Mouse (Mus musculus) spleen, adult 12 weeks (tissue): Measurements from ENCODE around the gene Slc23a2.

ENCODE experiments used
- DNase-seq: peaks from one replicate; pipeline ENCODE4 v3.0.0; 2022; ENCODE audit warnings: low spot score

Slc23a2 gene

GRCm38 (mm10) chr2:132098365-132098764 is 46.5 kb downstream of the Slc23a2 start:
- DNase-seq = no peak

- DNase-seq = no peak
Observed at GRCm38 (mm10) chr2:132096582-132096981, 48.3 kb downstream of the Slc23a2 start.

- no peak for DNase-seq
Observed at GRCm38 (mm10) chr2:132095821-132096220, 49.1 kb downstream of the Slc23a2 start.

- DNase-seq = no peak
Observed at GRCm38 (mm10) chr2:132094441-132095230, 50.3 kb downstream of the Slc23a2 start.

GRCm38 (mm10) chr2:132093739-132094138 is 51.2 kb downstream of the Slc23a2 start:
- no peak for DNase-seq

- no peak for DNase-seq
Observed at GRCm38 (mm10) chr2:132093298-132093697, 51.6 kb downstream of the Slc23a2 start.

- DNase-seq = no peak
Observed at GRCm38 (mm10) chr2:132092722-132093121, 52.2 kb downstream of the Slc23a2 start.

- no peak for DNase-seq
Observed at GRCm38 (mm10) chr2:132091749-132092148, 53.2 kb downstream of the Slc23a2 start.

GRCm38 (mm10) chr2:132084813-132085212 is 60.1 kb downstream of the Slc23a2 start:
- DNase-seq = no peak

GRCm38 (mm10) chr2:132084396-132084795 is 60.5 kb downstream of the Slc23a2 start:
- DNase-seq = no peak

- no peak for DNase-seq
Observed at GRCm38 (mm10) chr2:132079139-132079538, 65.8 kb downstream of the Slc23a2 start.

GRCm38 (mm10) chr2:132073052-132073451 is 71.9 kb downstream of the Slc23a2 start:
- no peak for DNase-seq

GRCm38 (mm10) chr2:132069985-132070735 is 74.7 kb downstream of the Slc23a2 start:
- DNase-seq = no peak

GRCm38 (mm10) chr2:132064185-132064831 is 80.6 kb downstream of the Slc23a2 start:
- DNase-seq = no peak

GRCm38 (mm10) chr2:132063776-132064175 is 81.1 kb downstream of the Slc23a2 start:
- DNase-seq = no peak

GRCm38 (mm10) chr2:132061884-132062283 is 83.0 kb downstream of the Slc23a2 start:
- DNase-seq = no peak

GRCm38 (mm10) chr2:132059919-132060318 is 85.0 kb downstream of the Slc23a2 start:
- no peak for DNase-seq

GRCm38 (mm10) chr2:132055349-132055753 is 89.6 kb downstream of the Slc23a2 start:
- DNase-seq = no peak

GRCm38 (mm10) chr2:132053824-132054223 is 91.1 kb downstream of the Slc23a2 start:
- DNase-seq = no peak

GRCm38 (mm10) chr2:132051798-132052197 is 93.1 kb downstream of the Slc23a2 start:
- no peak for DNase-seq

- DNase-seq = no peak
Observed at GRCm38 (mm10) chr2:132049921-132050320, 95.0 kb downstream of the Slc23a2 start.

- no peak for DNase-seq
Observed at GRCm38 (mm10) chr2:132049491-132049890, 95.4 kb downstream of the Slc23a2 start.
